Mouse (Mus musculus) urinary bladder, postnatal 36 days (tissue): ENCODE measurements around the gene Grhl1.

Source experiments
- DNase-seq, 2 experiments: peaks; one replicate each; pipeline ENCODE4 v3.0.0; 2022; ENCODE audit warnings: low spot score in 2 of 2, mixed read lengths in 1 of 2

Grhl1 gene

GRCm38 (mm10) chr12:24642370-24642802 lies 70.3 kb downstream of the Grhl1 start:
- DNase-seq = peak; percentile 35 to 75

GRCm38 (mm10) chr12:24644125-24644571 lies 72.1 kb downstream of the Grhl1 start:
- DNase-seq = peak in 1 of 2 experiments; percentile 25

GRCm38 (mm10) chr12:24645901-24646300 lies 73.8 kb downstream of the Grhl1 start:
- no peak for DNase-seq

GRCm38 (mm10) chr12:24648094-24648493 lies 76.0 kb downstream of the Grhl1 start:
- DNase-seq = no peak

- no peak for DNase-seq
Observed at GRCm38 (mm10) chr12:24650415-24651062, 78.5 kb downstream of the Grhl1 start.

- peak; percentile 98 to 99 for DNase-seq
Observed at GRCm38 (mm10) chr12:24651063-24651557, 79.0 kb downstream of the Grhl1 start, which contains the start of gene Klf11. Klf11 (plus strand) TSS chr12:24651274.

GRCm38 (mm10) chr12:24651642-24652342 lies 79.7 kb downstream of the Grhl1 start:
- peak; percentile 98 for DNase-seq

GRCm38 (mm10) chr12:24654065-24654862 lies 82.2 kb downstream of the Grhl1 start:
- DNase-seq = no peak

GRCm38 (mm10) chr12:24656436-24656835 lies 84.4 kb downstream of the Grhl1 start:
- DNase-seq = no peak

GRCm38 (mm10) chr12:24658998-24659397 lies 86.9 kb downstream of the Grhl1 start:
- no peak for DNase-seq

- DNase-seq = no peak
Observed at GRCm38 (mm10) chr12:24659923-24660322, 87.8 kb downstream of the Grhl1 start.

GRCm38 (mm10) chr12:24661100-24661499 lies 89.0 kb downstream of the Grhl1 start:
- no peak for DNase-seq

GRCm38 (mm10) chr12:24662131-24662530 lies 90.0 kb downstream of the Grhl1 start:
- no peak for DNase-seq
